Mouse (Mus musculus) heart, postnatal 0 days (tissue): ENCODE results near the gene Plau. TPM values are rescaled to one million over a fixed set of nuclear protein-coding genes. Genes with fewer than 3 reads are reported as not detected.
A peak's percentile ranks its signal among the peaks of the same experiment; 100 is the strongest.

Source experiments
- ATAC-seq: fragments of 200-750 bp; cut with Nextera tagmentation; 2 replicates; pipeline ENCODE4 v1.8.0; 2017; ENCODE audit warnings: low read depth, moderate number of reproducible peaks, moderate library complexity; ENCODE audit not compliant: insufficient read depth
- DNase-seq: peaks from one replicate; pipeline ENCODE4 v3.0.0-alpha.2; 2016; ENCODE audit warnings: low spot score
- H3K27ac ChIP-seq: fragments of 300-500 bp; sonication (generic); 2 replicates; pipeline ENCODE4 v1.5.1; 2014; ENCODE audit warnings: low read depth, mild to moderate bottlenecking
- H3K27me3 ChIP-seq: fragments of 300-500 bp; sonication (generic); 2 replicates; pipeline ENCODE4 v1.6.1; 2014; ENCODE audit warnings: low read length, mixed read lengths; ENCODE audit not compliant: control insufficient read depth, insufficient read depth
- H3K36me3 ChIP-seq: fragments of 300-500 bp; sonication (generic); replicated peaks from 2 replicates; pipeline ENCODE4 v1.6.1; 2014; ENCODE audit warnings: low read length, mixed read lengths; ENCODE audit not compliant: control insufficient read depth, insufficient read depth
- H3K4me1 ChIP-seq: fragments of 300-500 bp; sonication (generic); 2 replicates; pipeline ENCODE4 v1.6.1; 2014; ENCODE audit warnings: antibody characterized with exemption; ENCODE audit not compliant: control insufficient read depth, insufficient read depth
- H3K4me2 ChIP-seq: fragments of 300-500 bp; sonication (generic); 2 replicates; pipeline ENCODE4 v1.6.1; 2014; ENCODE audit warnings: low read depth, mild to moderate bottlenecking, low read length, moderate library complexity
- H3K4me3 ChIP-seq: fragments of 300-500 bp; sonication (generic); 2 replicates; pipeline ENCODE4 v1.5.1; 2014; ENCODE audit warnings: low read depth, low read length
- H3K9ac ChIP-seq: fragments of 300-500 bp; sonication (generic); replicated peaks from 2 replicates; pipeline ENCODE4 v1.6.1; 2014; ENCODE audit warnings: low read depth, low read length, mixed read lengths
- H3K9me3 ChIP-seq: fragments of 300-500 bp; sonication (generic); replicated peaks from 2 replicates; pipeline ENCODE4 v1.6.1; 2016; ENCODE audit warnings: low read length; ENCODE audit not compliant: control insufficient read depth
- CTCF ChIP-seq: IDR thresholded peaks from 2 replicates; pipeline ENCODE4 v1.5.1; 2016; ENCODE audit warnings: antibody characterized with exemption, control low read depth, low read depth
- EP300 ChIP-seq: IDR thresholded peaks from 2 replicates; pipeline ENCODE4 v1.6.1; 2016; ENCODE audit warnings: antibody characterized with exemption, low read depth
- WGBS: fragments of 180-500 bp; shearing (Covaris S2); extraction: QIAGEN DNeasy Blood & Tissue Kit; methylation state at CpG from one replicate; pipeline ENCODE4 v1.1.7; 2014; 5-methylcytosine and 5-hydroxymethylcytosine counted together
- polyA plus RNA-seq: library from polyadenylated mRNA; unstranded; fragments of >200 nt; fragmentation: Nextera tagmentation; extraction: Ambion mirVana; gene quantifications from 2 replicates; pipeline ENCODE4 v1.2.1, GENCODE M21; 2015
- total RNA-seq: library from RNA; depleted of rRNA; stranded (reverse); fragments of >200 nt; gene quantifications from 2 replicates; pipeline ENCODE4 v1.2.3, GENCODE M21; 2014; ENCODE audit warnings: low replicate concordance

The Plau gene
- total and polyA plus RNA-seq, 2 experiments from 2014 or later, result 0.89 to 4.2 TPM

DNA sequence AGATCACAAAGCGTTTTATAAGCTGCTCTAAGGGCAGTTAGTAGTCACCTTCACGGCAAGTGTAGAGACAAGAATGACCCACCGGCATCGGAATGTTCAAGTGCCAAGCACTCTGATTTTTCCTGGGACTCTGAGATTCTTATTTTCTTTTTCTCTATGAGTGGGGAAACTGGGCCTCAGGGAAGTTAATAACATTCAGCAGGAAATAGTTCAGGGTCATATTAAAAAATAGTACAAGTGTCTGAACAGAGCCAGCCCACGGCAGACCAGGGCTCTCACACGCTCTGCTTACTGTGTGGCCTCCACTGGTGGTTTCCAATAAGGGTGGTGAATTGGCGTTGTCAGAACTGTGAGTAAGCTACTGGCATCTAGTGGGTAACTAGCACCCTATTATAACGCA is 29.1 kb downstream of the Plau start:
- Histone ChIP-seq H3K27ac (no peak overlapping the region), H3K36me3 (no peaks in the 10 kb centered on the region), H3K4me3 (no peak overlapping the region), H3K9ac (no peak overlapping the region), H3K27me3 (no peaks in the 10 kb centered on the region), H3K9me3 (no peaks in the 10 kb centered on the region), H3K4me1 (no peaks in the 10 kb centered on the region), H3K4me2 (no peak overlapping the region)
- DNase-seq (no peak), ATAC-seq (no peak)
- TF ChIP-seq EP300 (no peak), CTCF (no peak)
- 74% methylated on average over 8 of the region's 8 CpGs for WGBS

DNA sequence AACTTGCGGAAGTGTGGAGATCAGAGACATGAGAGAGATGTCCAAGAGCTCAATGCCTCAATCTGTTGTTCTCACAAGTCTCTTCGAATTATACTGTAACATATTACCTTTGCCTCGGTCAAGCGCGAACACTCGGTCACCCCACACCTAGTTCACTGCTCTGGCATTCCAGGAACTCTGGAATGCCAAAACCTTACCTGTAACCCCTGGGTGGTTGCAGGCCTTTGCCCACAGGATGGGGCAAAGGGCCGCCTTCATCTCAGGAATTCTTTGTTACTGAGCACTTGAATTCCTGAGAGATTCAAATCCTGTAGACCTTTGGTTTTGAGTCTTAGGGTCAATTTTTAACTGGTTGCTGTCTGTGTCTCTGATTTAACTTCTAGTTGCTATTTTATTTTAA is 29.9 kb downstream of the Plau start:
- Histone ChIP-seq H3K9ac (no peak overlapping the region), H3K4me2 (no peak overlapping the region), H3K27ac (no peak overlapping the region), H3K36me3 (no peaks in the 10 kb centered on the region), H3K9me3 (no peaks in the 10 kb centered on the region), H3K27me3 (no peaks in the 10 kb centered on the region), H3K4me1 (no peaks in the 10 kb centered on the region), H3K4me3 (no peak overlapping the region)
- ATAC-seq (no peak), DNase-seq (no peak)
- WGBS, result 88% methylated on average over 7 of the region's 7 CpGs
- TF ChIP-seq EP300 (no peak), CTCF (no peak)

- Histone ChIP-seq H3K27me3 (no peaks in the 10 kb centered on the region), H3K4me2 (no peak overlapping the region), H3K4me3 (no peak overlapping the region), H3K27ac (no peak overlapping the region), H3K9me3 (no peaks in the 10 kb centered on the region), H3K4me1 (peaks cover 8% of the 10 kb centered on the region), H3K9ac (no peak overlapping the region), H3K36me3 (no peaks in the 10 kb centered on the region)
- TF ChIP-seq EP300, result no peak
- TF ChIP-seq CTCF, result no peak
- ATAC-seq, result no peak
- 78% methylated on average over 3 of the region's 3 CpGs for WGBS
- no peak for DNase-seq
These were observed 33.6 kb downstream of the Plau start for GRCm38 (mm10) chr14:20870110-20870509.

- TF ChIP-seq EP300 (no peak), CTCF (no peak)
- H3K27ac ChIP-seq, result no peak overlapping the region
- H3K36me3 ChIP-seq, result no peaks in the 10 kb centered on the region
- 59% methylated on average over 1 of the region's 1 CpGs for WGBS
- no peaks in the 10 kb centered on the region for H3K9me3 ChIP-seq
- H3K27me3 ChIP-seq, result no peaks in the 10 kb centered on the region
- H3K4me3 ChIP-seq, result no peak overlapping the region
- ATAC-seq (no peak), DNase-seq (peak; percentile 23)
- H3K4me2 ChIP-seq, result no peak overlapping the region
- H3K9ac ChIP-seq, result no peak overlapping the region
- H3K4me1 ChIP-seq, result peaks cover 8% of the 10 kb centered on the region
These were observed 35.0 kb downstream of the Plau start for GRCm38 (mm10) chr14:20871495-20871894.

DNA sequence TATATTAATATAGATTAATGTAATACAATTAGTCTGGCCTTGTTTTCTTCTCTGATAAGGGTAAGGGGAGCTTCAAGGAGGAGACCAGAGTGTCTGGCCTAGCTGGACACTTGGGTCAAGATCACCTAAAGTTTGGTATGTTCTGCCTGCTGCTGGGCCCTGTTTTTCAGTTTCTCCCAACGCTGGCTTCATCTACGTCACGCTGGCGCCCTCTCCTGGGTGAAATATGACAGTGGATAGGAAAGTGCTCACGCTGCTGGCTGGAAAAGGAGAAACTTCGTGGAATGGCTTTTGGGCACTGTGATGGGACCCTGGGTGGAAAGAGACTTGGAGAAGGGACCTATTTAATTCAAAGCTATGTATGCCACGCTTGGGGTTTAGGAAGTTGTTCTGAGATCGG is 36.8 kb downstream of the Plau start:
- no peak overlapping the region for H3K4me3 ChIP-seq
- no peaks in the 10 kb centered on the region for H3K36me3 ChIP-seq
- no peaks in the 10 kb centered on the region for H3K27me3 ChIP-seq
- H3K4me2 ChIP-seq, result peak overlapping the region; percentile 28
- 2% methylated on average over 8 of the region's 8 CpGs for WGBS
- H3K9me3 ChIP-seq, result no peaks in the 10 kb centered on the region
- H3K27ac ChIP-seq, result no peak overlapping the region
- H3K9ac ChIP-seq, result no peak overlapping the region; the same call in 1 of the 2 replicates
- TF ChIP-seq EP300 (no peak), CTCF (peak; percentile 97)
- H3K4me1 ChIP-seq, result peaks cover 8% of the 10 kb centered on the region
- DNase-seq (peak; percentile 77), ATAC-seq (peak; percentile 72)

DNA sequence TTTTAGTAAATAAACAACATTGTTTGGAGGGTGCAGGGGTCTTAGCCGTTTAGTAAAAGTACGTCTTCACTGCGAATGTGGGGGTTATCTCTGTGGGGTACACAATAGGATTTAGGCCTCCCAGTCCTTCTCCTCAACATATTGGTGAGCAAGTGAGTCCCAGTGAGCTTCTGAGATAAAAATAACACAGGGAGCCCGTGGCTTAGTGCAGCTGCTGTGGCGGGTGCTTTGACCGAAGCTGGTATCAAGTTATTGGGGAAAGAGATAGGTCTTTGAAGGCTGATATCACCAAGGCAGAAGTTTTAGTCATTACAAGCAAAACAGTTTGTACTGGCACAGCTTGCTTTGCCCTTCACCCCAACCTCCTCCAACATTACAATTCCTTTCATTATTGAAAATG is 37.5 kb downstream of the Plau start:
- no peaks in the 10 kb centered on the region for H3K9me3 ChIP-seq
- no peak for DNase-seq
- 16% methylated on average over 6 of the region's 6 CpGs for WGBS
- peak; percentile 39; the same call in 1 of the 2 replicates for ATAC-seq
- H3K9ac ChIP-seq, result no peak overlapping the region; the same call in 1 of the 2 replicates
- peaks cover 8% of the 10 kb centered on the region for H3K4me1 ChIP-seq
- peak overlapping the region; percentile 28; the same call in 1 of the 2 replicates for H3K27ac ChIP-seq
- no peaks in the 10 kb centered on the region for H3K36me3 ChIP-seq
- H3K4me3 ChIP-seq, result no peak overlapping the region
- no peak for TF ChIP-seq EP300
- TF ChIP-seq CTCF, result no peak
- H3K4me2 ChIP-seq, result peak overlapping the region; percentile 28
- H3K27me3 ChIP-seq, result no peaks in the 10 kb centered on the region
